Mouse (Mus musculus) neural tube, embryonic 12.5 days (tissue): Measurements from ENCODE around the gene Psmc2. TPM values are rescaled to one million over a fixed set of nuclear protein-coding genes. Genes with fewer than 3 reads are reported as not detected.

Source experiments
- ATAC-seq: fragments of 200-750 bp; cut with Nextera tagmentation; 2 replicates; pipeline ENCODE4 v1.8.0; 2017; ENCODE audit warnings: low read depth, mild to moderate bottlenecking, moderate TSS enrichment, moderate library complexity; ENCODE audit not compliant: low FRiP score
- H3K27ac ChIP-seq: fragments of 300-500 bp; sonication (generic); 2 replicates; pipeline ENCODE4 v1.5.1; 2016
- H3K27me3 ChIP-seq: fragments of 300-500 bp; sonication (generic); replicated peaks from 2 replicates; pipeline ENCODE4 v1.6.1; 2016; ENCODE audit warnings: mild to moderate bottlenecking
- H3K36me3 ChIP-seq: fragments of 300-500 bp; sonication (generic); 2 replicates; pipeline ENCODE4 v1.6.1; 2016; ENCODE audit warnings: mild to moderate bottlenecking
- H3K4me1 ChIP-seq: fragments of 300-500 bp; sonication (generic); 2 replicates; pipeline ENCODE4 v1.6.1; 2016
- H3K4me2 ChIP-seq: fragments of 300-500 bp; sonication (generic); replicated peaks from 2 replicates; pipeline ENCODE4 v1.6.1; 2016; ENCODE audit warnings: mild to moderate bottlenecking
- H3K4me3 ChIP-seq: fragments of 300-500 bp; sonication (generic); 2 replicates; pipeline ENCODE4 v1.5.1; 2016
- H3K9ac ChIP-seq: fragments of 300-500 bp; sonication (generic); 2 replicates; pipeline ENCODE4 v1.6.1; 2016; ENCODE audit warnings: mild to moderate bottlenecking
- H3K9me3 ChIP-seq: fragments of 300-500 bp; sonication (generic); 2 replicates; pipeline ENCODE4 v1.6.1; 2016; ENCODE audit warnings: mild to moderate bottlenecking
- WGBS: fragments of 180-500 bp; shearing (Covaris S2); methylation state at CpG from one replicate; pipeline ENCODE4 v1.1.7; 2016; 5-methylcytosine and 5-hydroxymethylcytosine counted together
- polyA plus RNA-seq: library from polyadenylated mRNA; unstranded; fragments of >200 nt; fragmentation: Nextera tagmentation; extraction: Ambion mirVana; gene quantifications from 2 replicates; pipeline ENCODE4 v1.2.1, GENCODE M21; 2016

Gene Psmc2
- 210 and 220 TPM in 2 replicates for polyA plus RNA-seq

DNA sequence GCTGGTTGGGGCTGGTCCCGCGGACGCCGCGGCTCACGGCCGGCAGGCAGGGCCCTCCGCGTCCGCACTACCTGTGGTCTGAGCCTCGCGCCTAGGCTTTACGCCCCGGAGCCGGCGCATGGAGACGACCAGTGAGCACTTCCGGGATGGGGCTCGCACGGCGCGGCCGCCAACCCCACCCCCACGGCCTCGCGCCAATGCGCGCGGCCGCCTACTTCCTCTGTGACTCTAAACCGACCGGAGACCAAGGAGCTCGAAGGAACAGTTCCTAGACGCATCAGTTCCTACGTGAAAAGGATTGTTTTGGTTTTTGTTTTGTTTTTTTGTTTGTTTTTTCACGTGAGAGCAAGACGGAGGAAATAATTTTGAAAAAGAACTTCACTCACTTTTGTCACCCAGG is at the start of gene Psmc2, which contains the start of gene Dnajc2:
Gene Psmc2 (plus strand): TSS at position 231 of the 400 bp plus-strand sequence.
Gene Dnajc2 (minus strand): TSS at position 199 of the 400 bp plus-strand sequence.
- under 1% methylated on average over 37 of the region's 37 CpGs for WGBS

GRCm38 (mm10) chr5:21735584-21735983 is 49.5 kb upstream of the Psmc2 start:
- no peak overlapping the region for H3K4me3 ChIP-seq
- no peaks in the 10 kb centered on the region for H3K9me3 ChIP-seq
- ATAC-seq: no peak
- no peak overlapping the region for H3K9ac ChIP-seq
- H3K27me3 ChIP-seq: no peaks in the 10 kb centered on the region
- peaks cover 25% of the 10 kb centered on the region for H3K4me1 ChIP-seq
- peaks cover 17% of the 10 kb centered on the region for H3K36me3 ChIP-seq
- H3K4me2 ChIP-seq: no peak overlapping the region
- no peak overlapping the region for H3K27ac ChIP-seq
- 31% methylated on average over 10 of the region's 10 CpGs for WGBS

More for the DNA sequence above, at the start of gene Psmc2, which contains the start of gene Dnajc2:
- H3K9me3 ChIP-seq: no peaks in the 10 kb centered on the region
- no peaks in the 10 kb centered on the region for H3K27me3 ChIP-seq
- H3K4me3 ChIP-seq: peak within 1 kb of the TSS; percentile 95
- H3K9ac ChIP-seq: peak within 1 kb of the TSS; percentile 81
- H3K36me3 ChIP-seq: peaks cover 28% of the 10 kb centered on the region
- H3K27ac ChIP-seq: peak within 1 kb of the TSS; percentile 57; the same call in 1 of the 2 replicates
- peak within 1 kb of the TSS; percentile 97 for H3K4me2 ChIP-seq
- peaks cover 18% of the 10 kb centered on the region for H3K4me1 ChIP-seq
- peak; percentile 97 for ATAC-seq

GRCm38 (mm10) chr5:21736046-21736445 is 49.0 kb upstream of the Psmc2 start:
- no peak overlapping the region for H3K4me3 ChIP-seq
- peaks cover 25% of the 10 kb centered on the region for H3K4me1 ChIP-seq
- no peaks in the 10 kb centered on the region for H3K27me3 ChIP-seq
- H3K4me2 ChIP-seq: no peak overlapping the region
- H3K9me3 ChIP-seq: no peaks in the 10 kb centered on the region
- no peak for ATAC-seq
- 85% methylated on average over 11 of the region's 11 CpGs for WGBS
- peaks cover 17% of the 10 kb centered on the region for H3K36me3 ChIP-seq
- no peak overlapping the region for H3K27ac ChIP-seq
- no peak overlapping the region for H3K9ac ChIP-seq

DNA sequence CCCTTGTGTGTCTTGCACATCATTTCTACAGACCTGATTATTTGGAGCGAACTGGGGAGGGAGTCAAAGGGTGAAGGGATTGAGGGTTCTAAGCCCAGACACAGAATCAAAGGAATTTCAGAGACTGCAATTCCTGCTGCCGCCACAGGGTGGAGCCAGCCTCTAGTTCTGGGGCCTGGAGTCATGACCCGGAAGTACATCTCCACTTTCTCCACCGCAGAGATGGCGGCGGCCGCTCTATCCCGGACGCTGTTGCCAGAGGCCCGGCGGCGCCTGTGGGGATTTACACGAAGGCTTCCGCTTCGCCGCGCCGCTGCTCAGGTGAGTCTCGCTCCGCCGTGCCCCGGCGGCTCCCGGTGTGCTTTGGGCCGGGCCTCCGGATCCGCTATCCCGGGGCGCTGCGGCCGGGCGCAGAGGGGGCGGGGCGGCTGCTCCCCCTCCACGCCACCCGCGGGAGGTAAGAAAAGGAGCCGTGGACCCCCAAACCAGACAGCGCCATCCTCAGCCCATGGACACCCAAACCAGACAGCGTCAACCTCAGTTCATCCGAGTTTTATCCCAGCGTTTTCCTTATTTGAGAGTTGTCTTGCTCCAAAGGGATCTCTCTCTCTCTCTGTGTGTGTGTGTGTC is 48.0 kb upstream of the Psmc2 start, which contains the start of gene Pmpcb:
Gene Pmpcb (plus strand): TSS at position 186 of the 630 bp plus-strand sequence.
- peak within 1 kb of the TSS; percentile 93 for H3K9ac ChIP-seq
- under 1% methylated on average over 42 of the region's 42 CpGs for WGBS
- H3K36me3 ChIP-seq: peaks cover 27% of the 10 kb centered on the region
- peak; percentile 52 for ATAC-seq
- H3K9me3 ChIP-seq: no peaks in the 10 kb centered on the region
- H3K4me2 ChIP-seq: peak within 1 kb of the TSS; percentile 76
- no peaks in the 10 kb centered on the region for H3K27me3 ChIP-seq
- H3K27ac ChIP-seq: peak within 1 kb of the TSS; percentile 70
- H3K4me1 ChIP-seq: peaks cover 22% of the 10 kb centered on the region
- peak within 1 kb of the TSS; percentile 92 for H3K4me3 ChIP-seq

- WGBS: 30% methylated on average over 10 of the region's 10 CpGs
- Histone ChIP-seq H3K27ac (no peak overlapping the region), H3K4me3 (peak overlapping the region; percentile 92), H3K4me1 (peaks cover 17% of the 10 kb centered on the region), H3K36me3 (peaks cover 31% of the 10 kb centered on the region), H3K4me2 (peak overlapping the region; percentile 76), H3K9ac (peak overlapping the region; percentile 93), H3K27me3 (no peaks in the 10 kb centered on the region), H3K9me3 (no peaks in the 10 kb centered on the region)
- no peak for ATAC-seq
Observed at GRCm38 (mm10) chr5:21737620-21738019, 47.5 kb upstream of the Psmc2 start.

DNA sequence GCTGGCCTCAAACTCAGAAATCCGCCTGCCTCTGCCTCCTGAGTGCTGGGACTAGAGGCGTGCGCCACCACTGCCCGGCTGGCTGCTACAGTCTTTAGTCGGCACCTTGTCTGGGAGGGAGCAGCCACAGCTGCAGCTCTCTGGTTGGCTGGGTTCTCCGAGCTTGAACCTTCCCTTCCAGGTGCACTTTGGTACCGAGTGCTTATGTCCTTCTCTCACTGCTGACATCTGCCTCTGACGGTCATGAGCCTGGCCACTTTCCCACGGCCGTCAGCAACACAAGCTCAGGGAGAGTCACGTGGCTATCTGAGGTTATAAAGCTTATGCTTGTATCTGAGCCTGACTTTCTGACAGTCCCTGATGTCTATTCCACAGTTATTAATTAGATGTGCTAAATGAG is 46.0 kb upstream of the Psmc2 start:
- H3K36me3 ChIP-seq: peaks cover 46% of the 10 kb centered on the region
- ATAC-seq: no peak
- H3K4me2 ChIP-seq: no peak overlapping the region
- 95% methylated on average over 11 of the region's 11 CpGs for WGBS
- H3K4me1 ChIP-seq: peaks cover 16% of the 10 kb centered on the region
- no peak overlapping the region for H3K27ac ChIP-seq
- H3K9me3 ChIP-seq: no peaks in the 10 kb centered on the region
- no peaks in the 10 kb centered on the region for H3K27me3 ChIP-seq
- no peak overlapping the region for H3K4me3 ChIP-seq
- H3K9ac ChIP-seq: no peak overlapping the region

GRCm38 (mm10) chr5:21739881-21740280 is 45.2 kb upstream of the Psmc2 start:
- Histone ChIP-seq H3K9me3 (no peaks in the 10 kb centered on the region), H3K4me3 (no peak overlapping the region), H3K4me1 (peaks cover 11% of the 10 kb centered on the region), H3K36me3 (peaks cover 54% of the 10 kb centered on the region), H3K27ac (no peak overlapping the region), H3K4me2 (no peak overlapping the region), H3K9ac (no peak overlapping the region), H3K27me3 (no peaks in the 10 kb centered on the region)
- 91% methylated on average over 13 of the region's 13 CpGs for WGBS
- ATAC-seq: no peak

GRCm38 (mm10) chr5:21743606-21744005 is 41.5 kb upstream of the Psmc2 start:
- H3K36me3 ChIP-seq: peaks cover 84% of the 10 kb centered on the region
- WGBS: 93% methylated on average over 10 of the region's 10 CpGs
- H3K4me3 ChIP-seq: no peak overlapping the region
- no peaks in the 10 kb centered on the region for H3K27me3 ChIP-seq
- H3K4me2 ChIP-seq: no peak overlapping the region
- no peak overlapping the region for H3K27ac ChIP-seq
- H3K9ac ChIP-seq: no peak overlapping the region
- H3K4me1 ChIP-seq: no peaks in the 10 kb centered on the region
- H3K9me3 ChIP-seq: no peaks in the 10 kb centered on the region
- no peak for ATAC-seq

DNA sequence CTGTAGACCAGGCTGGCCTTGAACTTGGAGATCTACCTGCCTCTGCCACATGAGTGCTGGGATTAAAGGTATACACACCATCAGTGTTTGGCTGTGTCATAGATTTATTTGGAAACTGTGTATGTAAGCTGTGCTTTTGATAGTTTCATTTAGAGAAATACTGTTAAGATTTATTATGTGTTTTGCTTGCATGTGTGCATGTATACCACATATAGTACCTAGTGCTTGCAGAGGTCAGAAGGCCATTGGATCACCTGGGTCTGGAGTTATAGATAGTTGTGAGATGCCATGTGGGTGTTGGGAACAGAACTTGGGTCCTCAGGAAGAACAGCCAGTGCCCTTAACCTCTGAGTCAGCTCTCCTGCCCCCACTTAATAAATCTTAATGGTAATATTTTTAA is 40.4 kb upstream of the Psmc2 start:
- H3K9ac ChIP-seq: no peak overlapping the region
- no peak for ATAC-seq
- H3K4me1 ChIP-seq: no peaks in the 10 kb centered on the region
- H3K27ac ChIP-seq: no peak overlapping the region
- H3K27me3 ChIP-seq: no peaks in the 10 kb centered on the region
- H3K9me3 ChIP-seq: no peaks in the 10 kb centered on the region
- peaks cover 86% of the 10 kb centered on the region for H3K36me3 ChIP-seq
- no peak overlapping the region for H3K4me2 ChIP-seq
- H3K4me3 ChIP-seq: no peak overlapping the region

GRCm38 (mm10) chr5:21745966-21746365 is 39.1 kb upstream of the Psmc2 start:
- no peak overlapping the region for H3K4me3 ChIP-seq
- 95% methylated on average over 8 of the region's 8 CpGs for WGBS
- H3K27ac ChIP-seq: no peak overlapping the region
- no peak overlapping the region for H3K9ac ChIP-seq
- H3K27me3 ChIP-seq: no peaks in the 10 kb centered on the region
- no peak for ATAC-seq
- no peaks in the 10 kb centered on the region for H3K9me3 ChIP-seq
- peaks cover 90% of the 10 kb centered on the region for H3K36me3 ChIP-seq
- no peaks in the 10 kb centered on the region for H3K4me1 ChIP-seq
- no peak overlapping the region for H3K4me2 ChIP-seq

DNA sequence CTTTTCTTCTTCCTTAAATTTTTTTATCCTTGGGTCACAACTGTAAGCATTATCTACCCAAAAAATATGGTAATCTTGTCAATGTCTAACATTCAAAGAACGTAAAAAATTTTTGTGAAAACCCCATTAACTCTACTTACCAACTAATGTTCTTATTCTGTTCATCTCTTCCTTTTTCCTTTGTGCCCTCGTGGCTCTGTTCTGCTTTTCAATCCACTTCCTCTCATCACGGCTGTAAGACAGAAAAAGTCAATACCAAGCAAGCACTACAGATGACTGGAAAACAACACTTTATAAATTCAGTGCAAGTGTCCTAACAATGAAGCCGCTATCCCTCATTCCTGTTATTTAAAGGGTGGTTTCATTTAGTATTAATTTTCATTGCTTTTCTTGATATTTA is 16.6 kb upstream of the Psmc2 start:
- WGBS: 93% methylated on average over 4 of the region's 4 CpGs
- ATAC-seq: no peak
- Histone ChIP-seq H3K9ac (no peak overlapping the region), H3K9me3 (no peaks in the 10 kb centered on the region), H3K27me3 (no peaks in the 10 kb centered on the region), H3K36me3 (peaks cover 59% of the 10 kb centered on the region), H3K27ac (no peak overlapping the region), H3K4me1 (no peaks in the 10 kb centered on the region), H3K4me3 (no peak overlapping the region), H3K4me2 (no peak overlapping the region)

- H3K36me3 ChIP-seq: peaks cover 59% of the 10 kb centered on the region
- H3K27me3 ChIP-seq: no peaks in the 10 kb centered on the region
- no peak overlapping the region for H3K27ac ChIP-seq
- no peak overlapping the region for H3K9ac ChIP-seq
- 95% methylated on average over 6 of the region's 6 CpGs for WGBS
- H3K4me2 ChIP-seq: no peak overlapping the region
- no peaks in the 10 kb centered on the region for H3K4me1 ChIP-seq
- no peaks in the 10 kb centered on the region for H3K9me3 ChIP-seq
- no peak overlapping the region for H3K4me3 ChIP-seq
- ATAC-seq: no peak
Observed at GRCm38 (mm10) chr5:21769841-21770240, 15.2 kb upstream of the Psmc2 start.

DNA sequence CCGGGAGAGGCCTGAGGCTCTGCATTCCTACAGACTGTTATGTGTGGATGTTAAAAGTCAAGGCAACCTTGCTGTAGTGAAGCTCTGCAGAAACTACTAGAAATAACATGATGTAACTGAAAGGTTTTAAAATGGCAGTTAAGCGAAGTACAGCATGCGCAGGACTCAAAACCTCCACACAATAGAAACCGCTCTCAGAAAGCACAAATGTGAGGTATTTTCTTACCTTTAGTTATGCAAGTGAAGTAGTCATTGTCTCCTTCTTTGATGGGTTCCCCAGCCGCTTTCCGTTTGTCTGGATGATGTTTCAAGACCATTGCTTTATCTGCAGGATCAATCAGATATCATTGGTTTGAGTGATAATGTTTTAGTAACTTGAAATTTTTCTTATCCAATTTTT is 8.6 kb upstream of the Psmc2 start:
- Histone ChIP-seq H3K9me3 (no peaks in the 10 kb centered on the region), H3K36me3 (peaks cover 62% of the 10 kb centered on the region), H3K27me3 (no peaks in the 10 kb centered on the region), H3K4me3 (no peak overlapping the region), H3K27ac (no peak overlapping the region), H3K9ac (no peak overlapping the region), H3K4me2 (no peak overlapping the region), H3K4me1 (no peaks in the 10 kb centered on the region)
- 95% methylated on average over 6 of the region's 6 CpGs for WGBS
- no peak for ATAC-seq
